27 mouse cellular contexts compared by ENCODE assay signal in the genomic region with DNA sequence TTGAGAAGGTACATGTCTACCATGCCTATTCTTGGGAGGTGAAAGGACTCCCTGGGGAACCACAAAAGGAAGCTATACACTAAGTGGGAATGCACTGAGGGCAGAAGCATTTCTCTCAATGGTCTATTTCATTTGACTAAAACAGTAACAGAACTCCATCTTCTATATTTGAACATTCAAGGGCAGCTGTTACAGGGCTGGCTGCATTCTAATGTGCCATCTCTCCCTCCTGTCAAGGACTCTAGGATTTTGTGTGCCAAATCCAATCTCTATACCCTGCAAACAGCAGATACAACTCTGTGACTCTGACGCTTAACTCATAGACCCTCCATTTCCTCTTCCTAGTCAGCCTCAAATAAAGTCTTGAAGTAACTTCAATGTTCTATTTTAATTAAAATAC. TPM values are rescaled to one million over a fixed set of nuclear protein-coding genes. Genes with fewer than 3 reads are reported as not detected.
A peak's percentile ranks its signal among the peaks of the same experiment; 100 is the strongest.
DNase-seq lines count a peak whose midpoint lies in the region; ATAC-seq and TF ChIP-seq lines count a peak whose summit lies in the region.
"Had no signal": no experiment of that assay in that cellular context is flagged by ENCODE, and none has a peak within 500 bp of the region (broad histone marks: within the 10 kb centered on the region; RNA-seq: fewer than 3 reads in every experiment).

No protein-coding gene starts in this region.

- H3K36me3 ChIP-seq in heart, embryonic 15.5 days: no peaks in the 10 kb centered on the region
- 0 out of 2 replicates have a peak, but pooled peaks cover 5% of the 10 kb centered on the region for H3K36me3 ChIP-seq in intestine, postnatal 0 days (ENCODE audit: control insufficient read depth, insufficient read depth)
- no peaks in the 10 kb centered on the region for H3K36me3 ChIP-seq in intestine, embryonic 16.5 days (ENCODE audit: control insufficient read depth, insufficient read depth, low read length)
- H3K36me3 ChIP-seq: heart, embryonic 13.5 days; hindbrain, embryonic 10.5 days; hindbrain, embryonic 13.5 days; intestine, embryonic 15.5 days; kidney, embryonic 15.5 days had no signal

- H3K4me3 ChIP-seq in heart, embryonic 15.5 days: no peak overlapping the region
- no peak overlapping the region for H3K4me3 ChIP-seq in intestine, postnatal 0 days (ENCODE audit: low read depth, low read length)
- no peak overlapping the region for H3K4me3 ChIP-seq in intestine, embryonic 16.5 days (ENCODE audit: low read length)
- H3K4me3 ChIP-seq: forebrain, embryonic 10.5 days; gastrocnemius, adult 2 months; heart, adult 2 months; heart, embryonic 13.5 days; hindbrain, embryonic 10.5 days; hindbrain, embryonic 13.5 days; intestine, embryonic 15.5 days; kidney, embryonic 15.5 days had no signal

- no peaks in the 10 kb centered on the region for H3K27me3 ChIP-seq in heart, embryonic 15.5 days
- no peaks in the 10 kb centered on the region for H3K27me3 ChIP-seq in intestine, postnatal 0 days (replicated peaks; ENCODE audit: control insufficient read depth, insufficient read depth, low read length)
- no peaks in the 10 kb centered on the region for H3K27me3 ChIP-seq in intestine, embryonic 16.5 days (replicated peaks; ENCODE audit: control insufficient read depth, insufficient read depth, low read length)
- H3K27me3 ChIP-seq: heart, embryonic 13.5 days; hindbrain, embryonic 13.5 days; intestine, embryonic 15.5 days; kidney, embryonic 15.5 days had no signal

- H3K4me1 ChIP-seq in heart, embryonic 15.5 days (replicated peaks): peaks cover 77% of the 10 kb centered on the region
- peaks cover 17% of the 10 kb centered on the region for H3K4me1 ChIP-seq in intestine, postnatal 0 days (replicated peaks; ENCODE audit: control insufficient read depth, insufficient read depth, low read length)
- peaks cover 24% of the 10 kb centered on the region for H3K4me1 ChIP-seq in intestine, embryonic 16.5 days (ENCODE audit: control insufficient read depth, insufficient read depth, low read length)

- WGBS in heart, embryonic 15.5 days: 48% methylated on average over 1 of the region's 1 CpGs
- 93% methylated on average over 1 of the region's 1 CpGs for WGBS in intestine, postnatal 0 days
- WGBS in intestine, embryonic 16.5 days: 79% methylated on average over 1 of the region's 1 CpGs

- peak; percentile 72 for ATAC-seq in frontal cortex, adult (ENCODE audit: low TSS enrichment)
- no peak for ATAC-seq in heart, embryonic 15.5 days (replicated peaks; ENCODE audit: insufficient number of reproducible peaks, insufficient read depth, low FRiP score, low read depth)
- no peak for ATAC-seq in intestine, postnatal 0 days
- no peak for ATAC-seq in intestine, embryonic 16.5 days
- ATAC-seq: activated CD4-positive, CD25-positive, alpha-beta regulatory T cell, adult 4 months; forebrain, embryonic 14.5 days; hindbrain, embryonic 16.5 days; intestine, embryonic 15.5 days had no signal

- peak overlapping the region; percentile 20 for H3K27ac ChIP-seq in heart, embryonic 15.5 days
- H3K27ac ChIP-seq in intestine, postnatal 0 days (ENCODE audit: low read depth, low read length): 0 out of 2 replicates have a peak overlapping the region, but pooled peaks have one; percentile 5
- no peak overlapping the region for H3K27ac ChIP-seq in intestine, embryonic 16.5 days (ENCODE audit: low read length)
- H3K27ac ChIP-seq: forebrain, embryonic 10.5 days; gastrocnemius, adult 2 months; heart, adult 2 months; hindbrain, embryonic 10.5 days; hindbrain, embryonic 13.5 days; intestine, embryonic 15.5 days; kidney, embryonic 15.5 days had no signal

- DNase-seq in adrenal gland, adult (ENCODE audit: inconsistent age in 2 of 2, low spot score in 1 of 2): peak; percentile 22 to 68
- no peak for DNase-seq in adrenal gland, adult 18-20 months (ENCODE audit: low spot score in 2 of 2)
- DNase-seq in frontal cortex, adult 2 months (ENCODE audit: extremely low spot score in 1 of 2, low spot score in 1 of 2): no peak
- no peak for DNase-seq in heart, adult 8-10 months (ENCODE audit: low spot score)
- DNase-seq: adrenal gland, adult 2 months; adrenal gland, postnatal 36 days; cerebellum, adult 18-20 months; cerebellum, adult 9-10 months; cerebellum, postnatal 14 days; gastrocnemius, adult 2 months; gastrocnemius, postnatal 14 days; heart, adult 2 months; heart, postnatal 14 days; kidney, adult 8-10 months had no signal

- TF ChIP-seq CTCF in intestine, postnatal 0 days (IDR thresholded peaks at IDR 0.05; ENCODE audit: low read depth): no peak

- H3K9me3 ChIP-seq in heart, embryonic 15.5 days (replicated peaks): no peaks in the 10 kb centered on the region
- H3K9me3 ChIP-seq in intestine, postnatal 0 days (ENCODE audit: control insufficient read depth): no peaks in the 10 kb centered on the region
- H3K9me3 ChIP-seq in intestine, embryonic 16.5 days (ENCODE audit: control insufficient read depth, low read length): no peaks in the 10 kb centered on the region
- H3K9me3 ChIP-seq: forebrain, embryonic 10.5 days; heart, embryonic 13.5 days; hindbrain, embryonic 10.5 days; hindbrain, embryonic 13.5 days; intestine, embryonic 15.5 days; kidney, embryonic 15.5 days had no signal

- H3K9ac ChIP-seq in heart, embryonic 15.5 days: no peak overlapping the region
- H3K9ac ChIP-seq in intestine, postnatal 0 days (ENCODE audit: low read depth, low read length): no peak overlapping the region
- no peak overlapping the region for H3K9ac ChIP-seq in intestine, embryonic 16.5 days (ENCODE audit: low read depth, low read length)
- H3K9ac ChIP-seq: heart, embryonic 13.5 days; hindbrain, embryonic 13.5 days; intestine, embryonic 15.5 days; kidney, embryonic 15.5 days had no signal

- no peak overlapping the region for H3K4me2 ChIP-seq in heart, embryonic 15.5 days
- H3K4me2 ChIP-seq in intestine, postnatal 0 days (replicated peaks; ENCODE audit: low read depth): no peak overlapping the region
- no peak overlapping the region for H3K4me2 ChIP-seq in intestine, embryonic 16.5 days (ENCODE audit: low read depth, low read length)
- H3K4me2 ChIP-seq: heart, embryonic 13.5 days; hindbrain, embryonic 13.5 days; intestine, embryonic 15.5 days; kidney, embryonic 15.5 days had no signal

RNA-seq across cellular contexts. Expression of a gene that starts 26.0 kb away (rescaled TPM):
- total RNA-seq in adrenal gland, adult 18-20 months (2021): 10 to 100 TPM; 26.7 to 29.9 TPM
- 38.4 and 39.4 TPM in 2 replicates for polyA plus RNA-seq in frontal cortex, adult 2 months (2012; rRNA removed)
- 58.4 and 58.7 TPM in 2 replicates for polyA plus RNA-seq in heart, embryonic 15.5 days (2015; fragmentation: Nextera tagmentation; extraction: Ambion mirVana)
- 10 to 100 TPM; 28.0 to 31.6 (median 28.8) TPM for total RNA-seq in heart, adult 8-10 months (2022)
- polyA plus RNA-seq in intestine, postnatal 0 days (2015; fragmentation: Nextera tagmentation; extraction: Ambion mirVana): 203 and 216 TPM in 2 replicates
- 12.5 and 15.1 TPM in 2 replicates for polyA plus RNA-seq in intestine, embryonic 16.5 days (2015; fragmentation: Nextera tagmentation; extraction: Ambion mirVana)

RNA-seq across cellular contexts. Expression of a gene that starts 39.4 kb away (rescaled TPM):
- 1 to 10 TPM in 1 of 2 experiments, under 1 TPM in 1; 0.93 to 1.2 TPM for total RNA-seq in adrenal gland, adult 18-20 months (2021)
- polyA plus RNA-seq in frontal cortex, adult 2 months (2012; rRNA removed): 5.3 and 6.1 TPM in 2 replicates
- polyA plus RNA-seq in heart, embryonic 15.5 days (2015; fragmentation: Nextera tagmentation; extraction: Ambion mirVana): 0.60 TPM in 2 replicates
- under 1 TPM in 2 of 4 experiments, not detected in 2; 0.05 to 0.09 TPM for total RNA-seq in heart, adult 8-10 months (2022)
- 0.48 and 0.53 TPM in 2 replicates for polyA plus RNA-seq in intestine, postnatal 0 days (2015; fragmentation: Nextera tagmentation; extraction: Ambion mirVana)
- 0.28 and 0.40 TPM in 2 replicates for polyA plus RNA-seq in intestine, embryonic 16.5 days (2015; fragmentation: Nextera tagmentation; extraction: Ambion mirVana)
- total RNA-seq: gastrocnemius, adult 2 months had no signal

Comparison
In these comparisons a context has a peak if more than half of its experiments do, and no peak if none do; other contexts are left out.
1. DNase-seq: peak in adrenal gland, adult (2 of 2); none in adrenal gland, adult 18-20 months (0 of 2), frontal cortex, adult 2 months (0 of 2) and heart, adult 8-10 months (single experiment).